Comparison of ENCODE assay signal across 12 mouse cellular contexts in genomic region chr14:78669986-78670385, GRCm38 (mm10).
DNase-seq lines count a peak whose midpoint lies in the region; ATAC-seq and TF ChIP-seq lines count a peak whose summit lies in the region.
"Had no signal": no experiment of that assay in that cellular context is flagged by ENCODE, and none has a peak within 500 bp of the region (broad histone marks: within the 10 kb centered on the region; RNA-seq: fewer than 3 reads in every experiment).

No protein-coding gene starts in this region.

- H3K9me3 ChIP-seq in heart, postnatal 0 days (replicated peaks; ENCODE audit: control insufficient read depth, low read length), result no peaks in the 10 kb centered on the region
- H3K9me3 ChIP-seq in midbrain, embryonic 14.5 days (ENCODE audit: control insufficient read depth, low read length), result no peaks in the 10 kb centered on the region
- no peaks in the 10 kb centered on the region for H3K9me3 ChIP-seq in midbrain, embryonic 13.5 days
- H3K9me3 ChIP-seq in stomach, postnatal 0 days (ENCODE audit: control insufficient read depth, low read length), result no peaks in the 10 kb centered on the region

- no peaks in the 10 kb centered on the region for H3K36me3 ChIP-seq in heart, postnatal 0 days (replicated peaks; ENCODE audit: control insufficient read depth, insufficient read depth, low read length)
- H3K36me3 ChIP-seq in midbrain, embryonic 14.5 days (ENCODE audit: control insufficient read depth, insufficient read depth, low read length), result no peaks in the 10 kb centered on the region
- H3K36me3 ChIP-seq in midbrain, embryonic 13.5 days, result no peaks in the 10 kb centered on the region
- no peaks in the 10 kb centered on the region for H3K36me3 ChIP-seq in stomach, postnatal 0 days (ENCODE audit: control insufficient read depth, insufficient read depth, low read length)

- no peak overlapping the region for H3K9ac ChIP-seq in heart, postnatal 0 days (replicated peaks; ENCODE audit: low read depth, low read length)
- no peak overlapping the region for H3K9ac ChIP-seq in midbrain, embryonic 14.5 days (replicated peaks; ENCODE audit: low read length)
- no peak overlapping the region for H3K9ac ChIP-seq in midbrain, embryonic 13.5 days (replicated peaks)
- H3K9ac ChIP-seq in stomach, postnatal 0 days (ENCODE audit: low read length), result no peak overlapping the region

- no peak for DNase-seq in heart, postnatal 0 days (ENCODE audit: low spot score)
- no peak for DNase-seq in heart, adult 9 months (ENCODE audit: low spot score in 2 of 2)
- peak; percentile 25 for DNase-seq in midbrain, embryonic 14.5 days
- peak; percentile 43 for DNase-seq in brain, adult 2 months (ENCODE audit: low read depth, low spot score)
- DNase-seq in stomach, postnatal 0 days (ENCODE audit: low spot score), result no peak
- no peak for DNase-seq in frontal cortex, postnatal 10 days (ENCODE audit: low spot score in 2 of 2)
- DNase-seq in cerebellum, adult 18-20 months, result no peak
- DNase-seq: adrenal gland, adult 8-10 months; right cerebral cortex, adult 18-20 months had no signal

- peak; percentile 62 for TF ChIP-seq CTCF in heart, postnatal 0 days (IDR thresholded peaks at IDR 0.05; ENCODE audit: low read depth)
- peak; percentile 76 for TF ChIP-seq CTCF in stomach, postnatal 0 days (IDR thresholded peaks at IDR 0.05; ENCODE audit: low read depth)

- H3K27me3 ChIP-seq in heart, postnatal 0 days (ENCODE audit: control insufficient read depth, insufficient read depth, low read length), result no peaks in the 10 kb centered on the region
- H3K27me3 ChIP-seq in midbrain, embryonic 14.5 days (ENCODE audit: control insufficient read depth, insufficient read depth, low read length), result no peaks in the 10 kb centered on the region
- no peaks in the 10 kb centered on the region for H3K27me3 ChIP-seq in midbrain, embryonic 13.5 days
- no peaks in the 10 kb centered on the region for H3K27me3 ChIP-seq in stomach, postnatal 0 days (ENCODE audit: control insufficient read depth, insufficient read depth, low read length)

- H3K4me1 ChIP-seq in heart, postnatal 0 days (ENCODE audit: control insufficient read depth, insufficient read depth), result no peaks in the 10 kb centered on the region
- no peaks in the 10 kb centered on the region for H3K4me1 ChIP-seq in midbrain, embryonic 14.5 days (ENCODE audit: control insufficient read depth, insufficient read depth, low read length)
- H3K4me1 ChIP-seq in midbrain, embryonic 13.5 days (replicated peaks), result no peaks in the 10 kb centered on the region
- H3K4me1 ChIP-seq in stomach, postnatal 0 days (replicated peaks; ENCODE audit: control insufficient read depth, insufficient read depth), result no peaks in the 10 kb centered on the region

- H3K27ac ChIP-seq in heart, postnatal 0 days (ENCODE audit: low read depth), result no peak overlapping the region
- H3K27ac ChIP-seq in midbrain, embryonic 14.5 days (replicated peaks; ENCODE audit: low read depth, low read length), result no peak overlapping the region
- no peak overlapping the region for H3K27ac ChIP-seq in midbrain, embryonic 13.5 days
- no peak overlapping the region for H3K27ac ChIP-seq in stomach, postnatal 0 days (replicated peaks)

- H3K4me3 ChIP-seq in heart, postnatal 0 days (ENCODE audit: low read depth, low read length), result no peak overlapping the region
- H3K4me3 ChIP-seq in midbrain, embryonic 14.5 days (replicated peaks; ENCODE audit: low read depth, low read length), result no peak overlapping the region
- no peak overlapping the region for H3K4me3 ChIP-seq in midbrain, embryonic 13.5 days (replicated peaks)
- no peak overlapping the region for H3K4me3 ChIP-seq in stomach, postnatal 0 days (ENCODE audit: low read depth, low read length)
- H3K4me3 ChIP-seq: myocyte had no signal

- no peak for ATAC-seq in heart, postnatal 0 days (ENCODE audit: insufficient read depth, low read depth)
- ATAC-seq in midbrain, embryonic 14.5 days (ENCODE audit: low FRiP score, low TSS enrichment), result no peak
- no peak for ATAC-seq in midbrain, embryonic 13.5 days
- ATAC-seq in stomach, postnatal 0 days (ENCODE audit: low FRiP score, low TSS enrichment), result no peak; the same call in 1 of the 2 replicates

- no peak for TF ChIP-seq EP300 in heart, postnatal 0 days (IDR thresholded peaks at IDR 0.05; ENCODE audit: low read depth)
- no peak for TF ChIP-seq EP300 in stomach, postnatal 0 days (optimal IDR thresholded peaks at IDR 0.05)

- H3K4me2 ChIP-seq in heart, postnatal 0 days (ENCODE audit: low read depth, low read length), result no peak overlapping the region
- H3K4me2 ChIP-seq in midbrain, embryonic 14.5 days (ENCODE audit: low read length), result no peak overlapping the region
- no peak overlapping the region for H3K4me2 ChIP-seq in midbrain, embryonic 13.5 days (replicated peaks)
- H3K4me2 ChIP-seq in stomach, postnatal 0 days (replicated peaks; ENCODE audit: low read depth), result no peak overlapping the region
- H3K4me2 ChIP-seq: heart, embryonic 11.5 days had no signal

- WGBS in heart, postnatal 0 days, result 67% methylated on average over 10 of the region's 10 CpGs
- 77% methylated on average over 10 of the region's 10 CpGs for WGBS in midbrain, embryonic 14.5 days
- 73% methylated on average over 10 of the region's 10 CpGs for WGBS in midbrain, embryonic 13.5 days
- 67% methylated on average over 10 of the region's 10 CpGs for WGBS in stomach, postnatal 0 days

Comparison
In these comparisons a context has a peak if more than half of its experiments do, and no peak if none do; other contexts are left out.
1. DNase-seq: peak in midbrain, embryonic 14.5 days (single experiment) and brain, adult 2 months (single experiment); none in heart, postnatal 0 days (single experiment), heart, adult 9 months (0 of 2), stomach, postnatal 0 days (single experiment), frontal cortex, postnatal 10 days (0 of 2) and cerebellum, adult 18-20 months (0 of 2).